Mouse (Mus musculus) liver, postnatal 0 days (tissue): ENCODE results near the gene Anks1.

ENCODE experiments used
- CTCF ChIP-seq: sonication (generic); IDR thresholded peaks from 2 replicates; pipeline ENCODE4 v1.5.1; 2016; ENCODE audit warnings: antibody characterized with exemption, low read depth
- EP300 ChIP-seq: IDR thresholded peaks from 2 replicates; pipeline ENCODE4 v1.6.1; 2016; ENCODE audit warnings: antibody characterized with exemption, low read depth, mild to moderate bottlenecking

GRCm38 (mm10) chr17:27883994-27884393 lies 25.1 kb upstream of the Anks1 start:
- no peak for TF ChIP-seq CTCF
- no peak for TF ChIP-seq EP300
